Mouse (Mus musculus): Measurements from ENCODE around the gene Tmem94.

DNA sequence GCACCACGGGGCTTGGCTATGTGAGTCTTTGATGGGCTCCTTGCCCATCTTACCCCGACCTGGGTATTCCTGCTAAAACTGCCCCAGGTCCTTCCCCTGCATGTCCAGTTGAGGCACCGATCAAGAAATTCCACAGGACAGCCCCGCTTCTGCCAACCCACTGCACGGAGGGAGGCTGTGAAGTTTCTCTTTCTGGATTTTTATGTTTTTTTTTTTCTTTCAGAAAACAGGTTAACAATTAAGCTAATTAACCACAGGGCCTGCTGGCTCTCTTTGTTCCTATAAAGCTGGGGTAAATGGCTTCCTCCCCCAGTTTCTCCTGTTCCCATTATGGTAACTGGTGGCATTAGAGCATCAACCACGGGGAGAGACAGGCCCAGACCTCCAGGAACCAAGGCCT, 68.8 kb downstream of the Tmem94 start:
- TF ChIP-seq CTCF (IDR thresholded peaks at IDR 0.05; ENCODE audit: extremely low read depth, insufficient read length, insufficient replicate concordance, low read depth, low read length), result no peak
- no peak for TF ChIP-seq POLR2A (IDR thresholded peaks at IDR 0.05; ENCODE audit: low read depth, low read length)

All from small intestine, adult 2 months (tissue).